Mouse (Mus musculus) small intestine, adult 2 months (tissue): Measurements from ENCODE around the gene Prokr2. TPM values are rescaled to one million over a fixed set of nuclear protein-coding genes. Genes with fewer than 3 reads are reported as not detected.
"Not testable (repeated sequence)": the region's sequence is repeated elsewhere in the genome, so short reads cannot be mapped to it uniquely, and the experiment has no call there.

ENCODE experiments used
- H3K27ac ChIP-seq: fragments of 200-500 bp; 2 replicates; pipeline ENCODE4 v1.5.1; 2012; ENCODE audit warnings: low read depth, low read length, control low read depth, inconsistent platforms; ENCODE audit not compliant: insufficient read depth
- H3K27me3 ChIP-seq: fragments of 200-500 bp; 2 replicates; pipeline ENCODE4 v1.6.1; 2012; ENCODE audit warnings: mild to moderate bottlenecking, moderate library complexity, low read length, inconsistent platforms; ENCODE audit not compliant: control insufficient read depth, insufficient read depth
- H3K36me3 ChIP-seq: fragments of 200-500 bp; 2 replicates; pipeline ENCODE4 v1.6.1; 2012; ENCODE audit warnings: mild to moderate bottlenecking, low read length, control low read depth, inconsistent platforms; ENCODE audit not compliant: control insufficient read depth, insufficient read depth
- H3K4me1 ChIP-seq: fragments of 200-500 bp; 2 replicates; pipeline ENCODE4 v1.6.1; 2012; ENCODE audit warnings: low read length, inconsistent platforms, mixed read lengths; ENCODE audit not compliant: control insufficient read depth, insufficient read depth, insufficient read length
- H3K4me3 ChIP-seq: fragments of 200-500 bp; 2 replicates; pipeline ENCODE4 v1.5.1; 2012; ENCODE audit warnings: low read depth, mild to moderate bottlenecking, control low read depth, inconsistent platforms, low read length, moderate library complexity
- CTCF ChIP-seq: fragments of 200-500 bp; IDR thresholded peaks from 2 replicates; pipeline ENCODE4 v1.5.1; 2012; ENCODE audit warnings: low read depth, mild to moderate bottlenecking, control low read depth, inconsistent platforms, low read length, moderate library complexity, mixed read lengths; ENCODE audit not compliant: insufficient replicate concordance, insufficient read length; ENCODE audit errors: extremely low read depth
- POLR2A ChIP-seq: fragments of 200-500 bp; IDR thresholded peaks from 2 replicates; pipeline ENCODE4 v1.6.1; 2012; ENCODE audit warnings: low read depth, mild to moderate bottlenecking, control low read depth, inconsistent platforms, low read length, moderate library complexity
- WGBS: fragments of 180-500 bp; shearing (Covaris S2); methylation state at CpG from one replicate; pipeline ENCODE4 v1.1.7; 2018; 5-methylcytosine and 5-hydroxymethylcytosine counted together
- polyA plus RNA-seq: library from polyadenylated mRNA; depleted of rRNA; stranded (reverse); fragments of >200 nt; gene quantifications from 2 replicates; pipeline ENCODE4 v1.2.3, GENCODE M21; 2012; rRNA removed

The Prokr2 gene
- polyA plus RNA-seq, 1 experiment, result 0.03 TPM

DNA sequence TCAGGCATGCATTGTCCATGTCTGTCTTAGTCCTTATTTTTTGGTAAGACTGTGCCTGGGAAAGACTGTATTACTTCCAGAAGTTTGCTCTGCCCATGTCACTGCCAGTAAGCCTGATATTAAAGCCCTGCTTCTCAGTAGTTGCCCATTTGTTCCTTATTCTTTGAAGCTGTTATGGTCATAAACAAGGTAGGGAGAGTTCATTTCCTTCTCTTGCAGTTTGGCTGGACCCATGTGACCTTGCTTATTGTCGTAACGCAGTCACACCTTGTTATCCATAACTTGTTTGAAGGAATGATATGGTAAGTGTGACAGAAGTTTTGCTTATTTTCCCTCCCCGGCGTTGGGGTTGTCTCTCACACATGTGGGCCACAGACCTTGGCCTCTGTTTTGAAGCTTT is 87.0 kb downstream of the Prokr2 start:
- Histone ChIP-seq H3K36me3 (peaks cover 63% of the 10 kb centered on the region), H3K4me1 (peaks cover 11% of the 10 kb centered on the region; the same call in 1 of the 2 replicates), H3K27me3 (no peaks in the 10 kb centered on the region), H3K27ac (peak overlapping the region; percentile 49; the same call in 1 of the 2 replicates), H3K4me3 (no peak overlapping the region)
- WGBS, result 24% methylated on average over 4 of the region's 4 CpGs
- TF ChIP-seq CTCF (no peak), POLR2A (no peak)

DNA sequence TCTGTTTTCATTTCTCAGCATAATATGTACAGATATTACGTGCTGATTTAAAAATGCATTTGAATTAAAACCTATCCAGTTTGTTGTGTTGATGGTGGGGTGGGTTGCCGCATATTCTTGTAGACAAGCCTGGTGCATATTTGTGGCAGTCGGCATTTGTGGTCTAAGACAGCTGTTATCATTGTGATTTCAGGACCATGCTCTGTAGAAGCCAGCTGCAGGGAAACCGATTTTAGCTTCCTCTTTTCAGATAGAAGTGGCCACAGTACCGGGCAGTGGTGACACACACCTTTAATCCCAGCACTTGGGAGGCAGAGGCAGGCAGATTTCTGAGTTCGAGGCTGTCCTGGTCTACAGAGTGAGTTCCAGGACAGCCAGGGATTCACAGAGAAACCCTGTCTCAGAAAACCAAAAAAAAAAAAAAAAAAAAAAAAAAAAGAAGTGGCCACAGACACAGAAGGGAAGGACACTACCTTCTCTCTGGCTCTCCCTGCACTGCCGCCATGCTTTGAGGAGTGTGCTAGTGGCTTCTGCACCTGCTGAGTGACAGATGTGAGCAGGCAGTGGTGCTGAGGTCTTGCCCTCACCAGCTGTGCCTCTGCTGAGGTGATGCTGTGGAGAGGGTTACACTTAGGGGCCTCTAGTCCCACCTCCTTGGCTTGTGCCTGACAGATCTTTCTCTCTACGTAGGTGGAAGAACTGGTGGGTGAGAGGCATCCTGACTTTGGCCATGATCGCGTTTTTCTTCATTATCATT is 91.4 kb downstream of the Prokr2 start:
- H3K4me3 ChIP-seq, result no peak overlapping the region
- TF ChIP-seq POLR2A (no peak), CTCF (no peak)
- 87% methylated on average over 10 of the region's 10 CpGs for WGBS

DNA sequence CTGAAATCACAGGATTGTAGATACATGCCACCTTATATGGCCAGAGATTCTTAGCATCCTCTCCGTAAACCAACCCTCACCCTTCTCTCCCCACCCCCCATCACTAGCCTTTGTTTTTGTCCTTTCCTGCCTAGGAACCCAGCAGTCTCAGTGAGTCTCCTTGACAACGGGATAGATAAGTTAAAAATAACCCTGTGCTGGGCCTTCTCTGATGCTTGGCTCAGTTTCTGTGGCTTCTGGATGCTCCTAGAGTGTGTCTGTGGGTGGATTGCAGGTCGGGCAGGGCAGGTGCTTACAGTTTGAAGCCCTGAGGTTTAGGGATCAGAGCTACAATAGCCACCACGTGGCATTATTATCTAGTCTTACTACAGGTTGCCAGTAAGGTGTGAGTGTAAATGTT is 93.2 kb downstream of the Prokr2 start:
- no peaks in the 10 kb centered on the region for H3K27me3 ChIP-seq
- TF ChIP-seq POLR2A (no peak), CTCF (no peak)
- 65% methylated on average over 4 of the region's 4 CpGs for WGBS

More for the DNA sequence above, 91.4 kb downstream of the Prokr2 start:
- Histone ChIP-seq H3K27ac (no peak overlapping the region), H3K36me3 (peaks cover 35% of the 10 kb centered on the region), H3K27me3 (no peaks in the 10 kb centered on the region), H3K4me1 (peaks cover 20% of the 10 kb centered on the region; the same call in 1 of the 2 replicates)

DNA sequence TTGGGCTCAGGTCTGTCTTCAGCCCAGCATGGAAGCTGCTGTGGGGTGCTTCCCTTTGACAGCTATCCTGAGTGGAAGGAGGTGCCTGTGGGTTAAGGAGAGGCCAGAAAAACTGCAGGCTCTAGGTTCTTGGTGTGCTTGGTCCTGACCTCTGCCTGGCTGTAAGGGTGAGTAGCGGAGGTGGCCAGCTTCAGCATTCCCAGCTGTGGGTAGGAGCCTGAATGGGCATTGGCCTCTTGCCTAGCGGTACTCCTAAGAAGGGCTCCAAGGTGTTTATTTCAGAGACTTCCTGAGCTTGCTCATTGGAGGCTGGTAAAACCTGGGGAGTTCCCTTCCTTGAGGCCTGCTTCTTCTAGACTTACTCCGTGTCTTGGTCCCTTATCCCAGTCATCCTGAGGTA is 94.0 kb downstream of the Prokr2 start:
- 0 out of 2 replicates have a peak overlapping the region, but pooled peaks have one; percentile 1 for H3K27ac ChIP-seq
- peaks cover 23% of the 10 kb centered on the region for H3K36me3 ChIP-seq
- H3K4me1 ChIP-seq, result peaks cover 9% of the 10 kb centered on the region; the same call in 1 of the 2 replicates
- TF ChIP-seq POLR2A (no peak), CTCF (no peak)
- WGBS, result 63% methylated on average over 3 of the region's 3 CpGs
- H3K27me3 ChIP-seq, result no peaks in the 10 kb centered on the region
- no peak overlapping the region for H3K4me3 ChIP-seq

More for the DNA sequence above, 93.2 kb downstream of the Prokr2 start:
- H3K36me3 ChIP-seq, result peaks cover 30% of the 10 kb centered on the region
- no peak overlapping the region for H3K4me3 ChIP-seq
- peak overlapping the region; percentile 39; the same call in 1 of the 2 replicates for H3K27ac ChIP-seq
- H3K4me1 ChIP-seq, result peaks cover 9% of the 10 kb centered on the region; the same call in 1 of the 2 replicates

DNA sequence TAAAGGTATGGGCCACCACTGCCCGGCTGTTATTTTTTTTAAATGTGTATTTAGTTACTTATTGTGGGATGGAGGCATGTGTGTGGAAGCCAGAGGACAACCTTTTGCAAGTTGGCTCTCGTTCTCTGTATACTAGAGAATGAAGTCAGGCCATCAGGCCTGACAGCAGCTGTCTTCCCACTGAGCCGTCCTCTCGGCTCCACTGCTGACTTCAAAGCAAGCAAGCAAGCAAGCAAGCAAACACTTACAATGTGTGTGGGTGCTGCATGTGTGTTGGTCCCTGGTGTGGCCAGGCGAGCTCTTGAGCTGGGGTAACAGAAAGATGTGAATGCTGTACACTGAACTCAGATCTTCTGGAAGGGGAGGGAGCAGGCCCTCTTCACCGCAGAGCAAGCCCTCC is 94.4 kb downstream of the Prokr2 start:
- peaks cover 9% of the 10 kb centered on the region; the same call in 1 of the 2 replicates for H3K4me1 ChIP-seq
- no peak overlapping the region for H3K4me3 ChIP-seq
- 0 out of 2 replicates have a peak overlapping the region, but pooled peaks have one; percentile 1 for H3K27ac ChIP-seq
- H3K36me3 ChIP-seq, result peaks cover 18% of the 10 kb centered on the region
- TF ChIP-seq CTCF (no peak), POLR2A (no peak)
- WGBS, result 74% methylated on average over 6 of the region's 6 CpGs
- no peaks in the 10 kb centered on the region for H3K27me3 ChIP-seq

DNA sequence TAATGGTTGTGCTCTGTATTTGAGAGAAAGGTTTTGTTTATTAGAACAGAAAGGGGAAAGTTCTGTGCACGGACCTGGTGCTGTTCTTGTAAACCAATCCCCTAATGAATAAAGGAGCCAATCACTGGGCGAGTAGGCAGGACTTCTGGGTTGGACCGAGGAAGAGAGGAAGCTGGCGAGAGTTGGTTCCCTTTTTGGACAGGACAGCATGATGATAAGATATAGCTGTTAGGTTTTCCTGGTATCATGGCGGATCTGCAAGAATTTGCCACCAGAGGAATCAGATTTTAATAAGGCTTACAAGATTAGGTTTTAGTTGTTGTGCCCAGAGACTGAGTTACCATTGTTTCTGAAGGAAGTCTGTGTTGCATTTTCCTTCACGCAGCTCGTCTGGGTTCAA is 96.0 kb downstream of the Prokr2 start:
- H3K36me3 ChIP-seq, H3K4me3 ChIP-seq, H3K27ac ChIP-seq, H3K27me3 ChIP-seq: not testable (repeated sequence)
- peaks cover 15% of the 10 kb centered on the region; the same call in 1 of the 2 replicates for H3K4me1 ChIP-seq
- WGBS, result 32% methylated on average over 5 of the region's 7 CpGs

Other genes starting within 250 kb of the Prokr2 start
- gene Slc23a2, start 240.3 kb downstream of the Prokr2 start, polyA plus RNA-seq, result 16.9 and 18.5 TPM in 2 replicates
- gene Tmem230, start 137.6 kb downstream of the Prokr2 start, polyA plus RNA-seq, result 112 and 227 TPM in 2 replicates
- gene Pcna, start 132.1 kb downstream of the Prokr2 start, polyA plus RNA-seq, result 32.6 and 54.9 TPM in 2 replicates
- 9.6 and 21.2 TPM in 2 replicates for gene Cds2, start 122.3 kb downstream of the Prokr2 start, polyA plus RNA-seq
- 1.6 TPM in 2 replicates for gene Gpcpd1, start 202.3 kb upstream of the Prokr2 start, polyA plus RNA-seq